Mouse (Mus musculus) lung, postnatal 10 days (tissue): Measurements from ENCODE around the gene Tyw1.

Experiments
- DNase-seq: peaks from one replicate; pipeline ENCODE4 v3.0.0; 2021

The Tyw1 gene

GRCm38 (mm10) chr5:130319783-130320182, 64.4 kb downstream of the Tyw1 start:
- DNase-seq: no peak

GRCm38 (mm10) chr5:130320485-130320884, 65.1 kb downstream of the Tyw1 start:
- peak; percentile 50 for DNase-seq

- no peak for DNase-seq
These were observed 70.1 kb downstream of the Tyw1 start for GRCm38 (mm10) chr5:130325486-130325885.

GRCm38 (mm10) chr5:130327615-130328263, 72.3 kb downstream of the Tyw1 start:
- no peak for DNase-seq

GRCm38 (mm10) chr5:130328366-130328765, 72.9 kb downstream of the Tyw1 start:
- no peak for DNase-seq

GRCm38 (mm10) chr5:130329889-130330288, 74.5 kb downstream of the Tyw1 start:
- no peak for DNase-seq

GRCm38 (mm10) chr5:130330801-130331200, 75.4 kb downstream of the Tyw1 start:
- no peak for DNase-seq

- DNase-seq: no peak
These were observed 75.8 kb downstream of the Tyw1 start for GRCm38 (mm10) chr5:130331206-130331605.

GRCm38 (mm10) chr5:130333566-130333965, 78.1 kb downstream of the Tyw1 start:
- DNase-seq: no peak

- no peak for DNase-seq
These were observed 78.6 kb downstream of the Tyw1 start for GRCm38 (mm10) chr5:130333971-130334370.

GRCm38 (mm10) chr5:130335462-130335861, 80.0 kb downstream of the Tyw1 start:
- no peak for DNase-seq

- DNase-seq: no peak
These were observed 85.2 kb downstream of the Tyw1 start for GRCm38 (mm10) chr5:130340656-130341055.

GRCm38 (mm10) chr5:130344999-130345398, 89.6 kb downstream of the Tyw1 start:
- DNase-seq: no peak

GRCm38 (mm10) chr5:130345871-130346270, 90.5 kb downstream of the Tyw1 start:
- DNase-seq: no peak

GRCm38 (mm10) chr5:130355223-130355622, 99.8 kb downstream of the Tyw1 start:
- no peak for DNase-seq

- DNase-seq: no peak
These were observed 107.7 kb downstream of the Tyw1 start for GRCm38 (mm10) chr5:130363111-130363510.

GRCm38 (mm10) chr5:130363773-130364172, 108.4 kb downstream of the Tyw1 start:
- peak; percentile 18 for DNase-seq

GRCm38 (mm10) chr5:130368236-130368635, 112.8 kb downstream of the Tyw1 start:
- no peak for DNase-seq

- DNase-seq: peak; percentile 3
These were observed 113.8 kb downstream of the Tyw1 start, which contains the start of gene Caln1 for GRCm38 (mm10) chr5:130369237-130369636. Caln1 (plus strand) TSS chr5:130369455.

- no peak for DNase-seq
These were observed 120.0 kb downstream of the Tyw1 start for GRCm38 (mm10) chr5:130375411-130375810.

- no peak for DNase-seq
These were observed 128.9 kb downstream of the Tyw1 start, which contains the start of gene A330070K13Rik for GRCm38 (mm10) chr5:130384222-130384912. A330070K13Rik (minus strand) TSS chr5:130384631.

- DNase-seq: no peak
These were observed 131.0 kb downstream of the Tyw1 start for GRCm38 (mm10) chr5:130386418-130386817.
